Mouse (Mus musculus): ENCODE results near the gene Cdkn1a.
A peak's percentile ranks its signal among the peaks of the same experiment; 100 is the strongest.

DNA sequence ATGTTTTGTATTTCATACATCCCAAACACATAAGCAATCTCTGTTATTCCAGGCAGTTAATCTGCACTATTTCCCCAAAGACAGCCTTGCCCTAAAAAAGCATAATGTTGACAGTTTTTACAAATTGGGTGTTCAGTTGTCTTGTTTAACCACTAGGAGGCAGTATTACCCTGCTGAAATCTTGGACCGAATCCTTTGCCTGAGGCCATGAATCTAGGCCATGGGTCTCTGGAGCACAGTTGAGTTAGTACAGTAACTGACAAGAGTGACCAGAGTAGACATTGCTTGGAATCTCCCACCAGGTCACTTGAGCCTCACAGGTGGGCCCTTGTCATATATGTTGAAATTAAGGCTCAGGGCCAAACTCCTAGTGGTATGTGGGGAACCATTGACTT is 45.9 kb upstream of the Cdkn1a start:
- peak; percentile 97 for TF ChIP-seq CTCF (conservative IDR thresholded peaks at IDR 0.05; ENCODE audit: low read length)
- TF ChIP-seq NANOG (IDR thresholded peaks at IDR 0.05; ENCODE audit: borderline replicate concordance, low read length) = no peak
- no peak for TF ChIP-seq POU5F1 (IDR thresholded peaks at IDR 0.05; ENCODE audit: borderline replicate concordance, low read length)
